ENCODE assay signal across 12 mouse cellular contexts in genomic region chr7:34764250-34765148, GRCm38 (mm10). TPM values are rescaled to one million over a fixed set of nuclear protein-coding genes. Genes with fewer than 3 reads are reported as not detected.
A peak's percentile ranks its signal among the peaks of the same experiment; 100 is the strongest.
DNase-seq lines count a peak whose midpoint lies in the region; ATAC-seq and TF ChIP-seq lines count a peak whose summit lies in the region.
"Had no signal": no experiment of that assay in that cellular context is flagged by ENCODE, and none has a peak within 500 bp of the region (broad histone marks: within the 10 kb centered on the region; RNA-seq: fewer than 3 reads in every experiment).

No protein-coding gene starts in this region.

- H3K4me1 ChIP-seq in embryonic facial prominence, embryonic 14.5 days (ENCODE audit: control insufficient read depth, insufficient read depth, low read length) = peaks cover 9% of the 10 kb centered on the region
- 0 out of 2 replicates have a peak, but pooled peaks cover 2% of the 10 kb centered on the region for H3K4me1 ChIP-seq in forebrain, postnatal 0 days (ENCODE audit: insufficient read depth)
- H3K4me1 ChIP-seq in limb, embryonic 12.5 days (replicated peaks) = peaks cover 16% of the 10 kb centered on the region
- peaks cover 41% of the 10 kb centered on the region for H3K4me1 ChIP-seq in neural tube, embryonic 13.5 days (replicated peaks)
- H3K4me1 ChIP-seq in intestine, embryonic 16.5 days (ENCODE audit: control insufficient read depth, insufficient read depth, low read length) = no peaks in the 10 kb centered on the region; the same call in 1 of the 2 replicates

- H3K27me3 ChIP-seq in embryonic facial prominence, embryonic 14.5 days (replicated peaks; ENCODE audit: control insufficient read depth, insufficient read depth, low read length) = no peaks in the 10 kb centered on the region
- no peaks in the 10 kb centered on the region; the same call in 1 of the 2 replicates for H3K27me3 ChIP-seq in forebrain, postnatal 0 days (ENCODE audit: insufficient read depth, low read length)
- no peaks in the 10 kb centered on the region for H3K27me3 ChIP-seq in limb, embryonic 12.5 days
- H3K27me3 ChIP-seq in neural tube, embryonic 13.5 days = no peaks in the 10 kb centered on the region
- no peaks in the 10 kb centered on the region for H3K27me3 ChIP-seq in intestine, embryonic 16.5 days (replicated peaks; ENCODE audit: control insufficient read depth, insufficient read depth, low read length)

- no peak overlapping the region for H3K4me2 ChIP-seq in embryonic facial prominence, embryonic 14.5 days (ENCODE audit: low read depth, low read length)
- H3K4me2 ChIP-seq in forebrain, postnatal 0 days (ENCODE audit: low read depth) = no peak overlapping the region
- peak overlapping the region; percentile 3; the same call in 1 of the 2 replicates for H3K4me2 ChIP-seq in limb, embryonic 12.5 days
- H3K4me2 ChIP-seq in neural tube, embryonic 13.5 days = peak overlapping the region; percentile 17; the same call in 1 of the 2 replicates
- H3K4me2 ChIP-seq in intestine, embryonic 16.5 days (ENCODE audit: low read depth, low read length) = no peak overlapping the region

- no peaks in the 10 kb centered on the region for H3K9me3 ChIP-seq in embryonic facial prominence, embryonic 14.5 days (ENCODE audit: control insufficient read depth, low read length)
- H3K9me3 ChIP-seq in forebrain, postnatal 0 days (ENCODE audit: low read length) = no peaks in the 10 kb centered on the region
- no peaks in the 10 kb centered on the region for H3K9me3 ChIP-seq in limb, embryonic 12.5 days
- H3K9me3 ChIP-seq in neural tube, embryonic 13.5 days = no peaks in the 10 kb centered on the region
- no peaks in the 10 kb centered on the region for H3K9me3 ChIP-seq in intestine, embryonic 16.5 days (ENCODE audit: control insufficient read depth, low read length)

- no peaks in the 10 kb centered on the region for H3K36me3 ChIP-seq in embryonic facial prominence, embryonic 14.5 days (ENCODE audit: control insufficient read depth, insufficient read depth, low read length)
- H3K36me3 ChIP-seq in forebrain, postnatal 0 days (ENCODE audit: insufficient read depth) = no peaks in the 10 kb centered on the region
- H3K36me3 ChIP-seq in limb, embryonic 12.5 days = no peaks in the 10 kb centered on the region
- H3K36me3 ChIP-seq in neural tube, embryonic 13.5 days = no peaks in the 10 kb centered on the region
- no peaks in the 10 kb centered on the region for H3K36me3 ChIP-seq in intestine, embryonic 16.5 days (ENCODE audit: control insufficient read depth, insufficient read depth, low read length)

- no peak overlapping the region for H3K27ac ChIP-seq in embryonic facial prominence, embryonic 14.5 days (replicated peaks; ENCODE audit: low read depth, low read length)
- no peak overlapping the region for H3K27ac ChIP-seq in forebrain, postnatal 0 days (ENCODE audit: low read depth, low read length)
- peak overlapping the region; percentile 4; the same call in 1 of the 2 replicates for H3K27ac ChIP-seq in limb, embryonic 12.5 days
- H3K27ac ChIP-seq in neural tube, embryonic 13.5 days (replicated peaks) = peak overlapping the region; percentile 89
- no peak overlapping the region for H3K27ac ChIP-seq in intestine, embryonic 16.5 days (ENCODE audit: low read length)
- H3K27ac ChIP-seq: stomach, postnatal 0 days had no signal

- 42% methylated on average over 18 of the region's 18 CpGs for WGBS in embryonic facial prominence, embryonic 14.5 days
- 31% methylated on average over 18 of the region's 18 CpGs for WGBS in forebrain, postnatal 0 days
- 14% methylated on average over 18 of the region's 18 CpGs for WGBS in limb, embryonic 12.5 days
- 35% methylated on average over 18 of the region's 18 CpGs for WGBS in neural tube, embryonic 13.5 days
- WGBS in intestine, embryonic 16.5 days = 71% methylated on average over 18 of the region's 18 CpGs

- H3K9ac ChIP-seq in embryonic facial prominence, embryonic 14.5 days (ENCODE audit: low read depth, low read length) = no peak overlapping the region
- no peak overlapping the region for H3K9ac ChIP-seq in forebrain, postnatal 0 days
- H3K9ac ChIP-seq in limb, embryonic 12.5 days (replicated peaks) = no peak overlapping the region; the same call in 1 of the 2 replicates
- peak overlapping the region; percentile 57; the same call in 1 of the 2 replicates for H3K9ac ChIP-seq in neural tube, embryonic 13.5 days
- H3K9ac ChIP-seq in intestine, embryonic 16.5 days (ENCODE audit: low read depth, low read length) = no peak overlapping the region
- H3K9ac ChIP-seq: liver, postnatal 0 days had no signal

- H3K4me3 ChIP-seq in embryonic facial prominence, embryonic 14.5 days (ENCODE audit: low read depth, low read length) = no peak overlapping the region
- H3K4me3 ChIP-seq in forebrain, postnatal 0 days (ENCODE audit: low read depth, low read length) = no peak overlapping the region
- no peak overlapping the region for H3K4me3 ChIP-seq in limb, embryonic 12.5 days (replicated peaks)
- H3K4me3 ChIP-seq in neural tube, embryonic 13.5 days = no peak overlapping the region
- H3K4me3 ChIP-seq in intestine, embryonic 16.5 days (ENCODE audit: low read length) = no peak overlapping the region

- TF ChIP-seq CTCF in forebrain, postnatal 0 days (IDR thresholded peaks at IDR 0.05; ENCODE audit: low read depth) = peak; percentile 20; the same call in 1 of the 2 replicates

- peak; percentile 54 for DNase-seq in embryonic facial prominence, embryonic 14.5 days (ENCODE audit: low spot score)
- DNase-seq in forebrain, postnatal 0 days = no peak
- no peak for DNase-seq in thymus, postnatal 14 days
- DNase-seq in cerebellum, postnatal 4 days (ENCODE audit: low spot score in 2 of 2) = no peak
- DNase-seq: adrenal gland, postnatal 10 days; kidney, postnatal 14 days; liver, postnatal 0 days had no signal

- peak; percentile 53; the same call in 1 of the 2 replicates for ATAC-seq in embryonic facial prominence, embryonic 14.5 days (ENCODE audit: low read depth)
- ATAC-seq in forebrain, postnatal 0 days = peak; percentile 51
- ATAC-seq in limb, embryonic 12.5 days (ENCODE audit: insufficient number of reproducible peaks, insufficient read depth, low FRiP score, low TSS enrichment, low read depth) = peak; percentile 50; the same call in 1 of the 2 replicates
- peak; percentile 87 for ATAC-seq in neural tube, embryonic 13.5 days (ENCODE audit: low read depth)
- no peak for ATAC-seq in intestine, embryonic 16.5 days
- ATAC-seq: liver, postnatal 0 days had no signal

RNA-seq across cellular contexts. Expression of gene Chst8, which starts 48.0 kb away (rescaled TPM):
- polyA plus RNA-seq in embryonic facial prominence, embryonic 14.5 days (2014; fragmentation: Nextera tagmentation; extraction: Ambion mirVana) = 5.3 and 6.4 TPM in 2 replicates
- total RNA-seq in forebrain, postnatal 0 days (2014; rRNA removed) = 17.6 and 22.2 TPM in 2 replicates
- 10.8 and 14.2 TPM in 2 replicates for polyA plus RNA-seq in forebrain, postnatal 0 days (2015; fragmentation: Nextera tagmentation; extraction: Ambion mirVana)
- polyA plus RNA-seq in limb, embryonic 12.5 days (2016; fragmentation: Nextera tagmentation; extraction: Ambion mirVana) = 3.2 and 4.1 TPM in 2 replicates
- polyA plus RNA-seq in neural tube, embryonic 13.5 days (2015; fragmentation: Nextera tagmentation; extraction: Ambion mirVana) = 32.3 and 42.1 TPM in 2 replicates
- 3.9 TPM in 2 replicates for polyA plus RNA-seq in intestine, embryonic 16.5 days (2015; fragmentation: Nextera tagmentation; extraction: Ambion mirVana)
- total RNA-seq: heart, adult 8-10 months had no signal

Comparison
In these comparisons a context has a peak if more than half of its experiments do, and no peak if none do; other contexts are left out.
1. H3K27ac ChIP-seq: peak in limb, embryonic 12.5 days (single experiment) and neural tube, embryonic 13.5 days (single experiment); none in embryonic facial prominence, embryonic 14.5 days (single experiment), forebrain, postnatal 0 days (single experiment) and intestine, embryonic 16.5 days (single experiment).
2. H3K4me2 ChIP-seq: peak in limb, embryonic 12.5 days (single experiment) and neural tube, embryonic 13.5 days (single experiment); none in embryonic facial prominence, embryonic 14.5 days (single experiment), forebrain, postnatal 0 days (single experiment) and intestine, embryonic 16.5 days (single experiment).